Mouse (Mus musculus) limb, embryonic 13.5 days (tissue): ENCODE data around the gene Syt7. TPM values are rescaled to one million over a fixed set of nuclear protein-coding genes. Genes with fewer than 3 reads are reported as not detected.
A peak's percentile ranks its signal among the peaks of the same experiment; 100 is the strongest.

ENCODE experiments used
- ATAC-seq: fragments of 200-750 bp; cut with Nextera tagmentation; 2 replicates; pipeline ENCODE4 v1.8.0; 2017; ENCODE audit warnings: low read depth, moderate number of reproducible peaks, moderate TSS enrichment; ENCODE audit not compliant: low FRiP score
- H3K27ac ChIP-seq: fragments of 300-500 bp; sonication (generic); 2 replicates; pipeline ENCODE4 v1.5.1; 2015; ENCODE audit warnings: inconsistent platforms, mild to moderate bottlenecking, moderate library complexity
- H3K27me3 ChIP-seq: fragments of 300-500 bp; sonication (generic); 2 replicates; pipeline ENCODE4 v1.6.1; 2015; ENCODE audit warnings: mild to moderate bottlenecking, inconsistent platforms
- H3K36me3 ChIP-seq: fragments of 300-500 bp; sonication (generic); 2 replicates; pipeline ENCODE4 v1.6.1; 2015; ENCODE audit warnings: inconsistent platforms, mild to moderate bottlenecking, moderate library complexity
- H3K4me1 ChIP-seq: fragments of 300-500 bp; sonication (generic); 2 replicates; pipeline ENCODE4 v1.6.1; 2015; ENCODE audit warnings: inconsistent platforms
- H3K4me2 ChIP-seq: fragments of 300-500 bp; sonication (generic); replicated peaks from 2 replicates; pipeline ENCODE4 v1.6.1; 2015; ENCODE audit warnings: inconsistent platforms, mild to moderate bottlenecking, moderate library complexity
- H3K4me3 ChIP-seq: fragments of 300-500 bp; sonication (generic); 2 replicates; pipeline ENCODE4 v1.5.1; 2015; ENCODE audit warnings: moderate library complexity, mild to moderate bottlenecking, inconsistent platforms
- H3K9ac ChIP-seq: fragments of 300-500 bp; sonication (generic); 2 replicates; pipeline ENCODE4 v1.6.1; 2015; ENCODE audit warnings: mild to moderate bottlenecking, inconsistent platforms
- H3K9me3 ChIP-seq: fragments of 300-500 bp; sonication (generic); 2 replicates; pipeline ENCODE4 v1.6.1; 2016; ENCODE audit warnings: inconsistent platforms
- WGBS: fragments of 180-500 bp; shearing (Covaris S2); methylation state at CpG from one replicate; pipeline ENCODE4 v1.1.7; 2015; 5-methylcytosine and 5-hydroxymethylcytosine counted together
- polyA plus RNA-seq: library from polyadenylated mRNA; unstranded; fragments of >200 nt; fragmentation: Nextera tagmentation; extraction: Ambion mirVana; gene quantifications from 2 replicates; pipeline ENCODE4 v1.2.1, GENCODE M21; 2015

The Syt7 gene
- polyA plus RNA-seq, 1 experiment from 2014 or later = 1.1 TPM

- no peaks in the 10 kb centered on the region for H3K36me3 ChIP-seq
- no peak for ATAC-seq
- no peaks in the 10 kb centered on the region for H3K4me1 ChIP-seq
- no peak overlapping the region for H3K27ac ChIP-seq
- no peak overlapping the region for H3K4me2 ChIP-seq
- no peak overlapping the region for H3K4me3 ChIP-seq
- no peaks in the 10 kb centered on the region for H3K27me3 ChIP-seq
- no peaks in the 10 kb centered on the region for H3K9me3 ChIP-seq
- 42% methylated on average over 4 of the region's 4 CpGs for WGBS
- no peak overlapping the region for H3K9ac ChIP-seq
Measured at GRCm38 (mm10) chr19:10479541-10479940, 90.7 kb downstream of the Syt7 start.

GRCm38 (mm10) chr19:10482703-10483102, 93.8 kb downstream of the Syt7 start, which contains the start of gene Ppp1r32:
TSS of gene Ppp1r32 (minus strand) at chr19:10482928.
- no peak for ATAC-seq
- Histone ChIP-seq H3K27me3 (peaks cover 6% of the 10 kb centered on the region; the same call in 1 of the 2 replicates), H3K4me3 (no peak within 1 kb of the TSS), H3K9me3 (no peaks in the 10 kb centered on the region), H3K36me3 (no peaks in the 10 kb centered on the region), H3K4me2 (no peak within 1 kb of the TSS), H3K9ac (no peak within 1 kb of the TSS), H3K4me1 (peaks cover 2% of the 10 kb centered on the region; the same call in 1 of the 2 replicates), H3K27ac (no peak within 1 kb of the TSS)
- WGBS = 33% methylated on average over 6 of the region's 6 CpGs

GRCm38 (mm10) chr19:10486264-10486738, 97.4 kb downstream of the Syt7 start:
- Histone ChIP-seq H3K9me3 (no peaks in the 10 kb centered on the region), H3K9ac (no peak overlapping the region), H3K4me1 (peaks cover 2% of the 10 kb centered on the region; the same call in 1 of the 2 replicates), H3K36me3 (no peaks in the 10 kb centered on the region), H3K4me3 (no peak overlapping the region), H3K27me3 (peaks cover 6% of the 10 kb centered on the region; the same call in 1 of the 2 replicates), H3K4me2 (no peak overlapping the region), H3K27ac (no peak overlapping the region)
- WGBS = 19% methylated on average over 9 of the region's 9 CpGs
- peak; percentile 85 for ATAC-seq

GRCm38 (mm10) chr19:10495670-10496069, 106.8 kb downstream of the Syt7 start:
- Histone ChIP-seq H3K36me3 (peaks cover 25% of the 10 kb centered on the region), H3K4me2 (no peak overlapping the region), H3K9me3 (no peaks in the 10 kb centered on the region), H3K27me3 (no peaks in the 10 kb centered on the region; the same call in 1 of the 2 replicates), H3K27ac (no peak overlapping the region), H3K4me1 (no peaks in the 10 kb centered on the region; the same call in 1 of the 2 replicates), H3K9ac (no peak overlapping the region), H3K4me3 (no peak overlapping the region)
- ATAC-seq = no peak
- 96% methylated on average over 1 of the region's 1 CpGs for WGBS

GRCm38 (mm10) chr19:10496976-10497375, 108.1 kb downstream of the Syt7 start:
- ATAC-seq = no peak
- WGBS = 60% methylated on average over 2 of the region's 2 CpGs
- Histone ChIP-seq H3K27ac (no peak overlapping the region), H3K27me3 (no peaks in the 10 kb centered on the region; the same call in 1 of the 2 replicates), H3K4me1 (no peaks in the 10 kb centered on the region; the same call in 1 of the 2 replicates), H3K9me3 (no peaks in the 10 kb centered on the region), H3K4me2 (no peak overlapping the region), H3K4me3 (no peak overlapping the region), H3K36me3 (peaks cover 38% of the 10 kb centered on the region), H3K9ac (no peak overlapping the region)

- Histone ChIP-seq H3K4me3 (no peak overlapping the region), H3K9me3 (no peaks in the 10 kb centered on the region), H3K4me1 (no peaks in the 10 kb centered on the region), H3K36me3 (peaks cover 42% of the 10 kb centered on the region), H3K4me2 (no peak overlapping the region), H3K27me3 (no peaks in the 10 kb centered on the region), H3K27ac (no peak overlapping the region), H3K9ac (no peak overlapping the region)
- no peak for ATAC-seq
- 62% methylated on average over 8 of the region's 8 CpGs for WGBS
Measured at GRCm38 (mm10) chr19:10497512-10498160, 108.7 kb downstream of the Syt7 start.

GRCm38 (mm10) chr19:10500581-10500980, 111.7 kb downstream of the Syt7 start:
- 94% methylated on average over 8 of the region's 8 CpGs for WGBS
- no peaks in the 10 kb centered on the region for H3K4me1 ChIP-seq
- H3K9ac ChIP-seq = no peak overlapping the region
- H3K9me3 ChIP-seq = no peaks in the 10 kb centered on the region
- no peak overlapping the region for H3K4me3 ChIP-seq
- H3K4me2 ChIP-seq = no peak overlapping the region
- no peak overlapping the region for H3K27ac ChIP-seq
- H3K27me3 ChIP-seq = no peaks in the 10 kb centered on the region
- H3K36me3 ChIP-seq = peaks cover 64% of the 10 kb centered on the region
- ATAC-seq = no peak

- no peaks in the 10 kb centered on the region for H3K9me3 ChIP-seq
- H3K4me2 ChIP-seq = no peak overlapping the region
- 20% methylated on average over 4 of the region's 4 CpGs for WGBS
- no peak overlapping the region for H3K27ac ChIP-seq
- no peaks in the 10 kb centered on the region for H3K4me1 ChIP-seq
- H3K36me3 ChIP-seq = peaks cover 75% of the 10 kb centered on the region
- peak; percentile 59; the same call in 1 of the 2 replicates for ATAC-seq
- no peaks in the 10 kb centered on the region for H3K27me3 ChIP-seq
- H3K4me3 ChIP-seq = no peak overlapping the region
- H3K9ac ChIP-seq = no peak overlapping the region
Measured at GRCm38 (mm10) chr19:10502571-10502970, 113.7 kb downstream of the Syt7 start.

Other genes starting within 250 kb of the Syt7 start
- 115 and 119 TPM in 2 replicates for gene Fads1, start 206.2 kb upstream of the Syt7 start, polyA plus RNA-seq
- 475 and 492 TPM in 2 replicates for gene Tmem258, start 185.1 kb upstream of the Syt7 start, polyA plus RNA-seq
- gene Fen1, start 184.9 kb upstream of the Syt7 start, polyA plus RNA-seq = 78.4 and 82.0 TPM in 2 replicates
- 1.3 and 1.9 TPM in 2 replicates for gene Myrf, start 148.3 kb upstream of the Syt7 start, polyA plus RNA-seq
- 2.0 and 2.5 TPM in 2 replicates for gene Dagla, start 84.2 kb upstream of the Syt7 start, polyA plus RNA-seq
- 0.25 and 0.37 TPM in 2 replicates for gene Lrrc10b, start 68.4 kb downstream of the Syt7 start, polyA plus RNA-seq
- not detected in 2 replicates for gene Ppp1r32, start 93.8 kb downstream of the Syt7 start, polyA plus RNA-seq
- gene Cpsf7, start 136.2 kb downstream of the Syt7 start, polyA plus RNA-seq = 48.5 and 51.4 TPM in 2 replicates
- 60.4 and 66.2 TPM in 2 replicates for gene Sdhaf2, start 137.1 kb downstream of the Syt7 start, polyA plus RNA-seq
- gene Tmem216, start 167.1 kb downstream of the Syt7 start, polyA plus RNA-seq = 57.2 and 62.8 TPM in 2 replicates
- 15.9 and 19.3 TPM in 2 replicates for gene Cyb561a3, start 188.1 kb downstream of the Syt7 start, polyA plus RNA-seq
- gene Tmem138, start 188.3 kb downstream of the Syt7 start, polyA plus RNA-seq = 39.4 and 39.7 TPM in 2 replicates
- 400 and 416 TPM in 2 replicates for gene Ddb1, start 216.2 kb downstream of the Syt7 start, polyA plus RNA-seq
- gene Tkfc, start 216.6 kb downstream of the Syt7 start, polyA plus RNA-seq = 15.2 and 15.7 TPM in 2 replicates
- gene Vwce, start 245.1 kb downstream of the Syt7 start, polyA plus RNA-seq = 4.2 and 4.7 TPM in 2 replicates